Mouse (Mus musculus) MEL (cell line): ENCODE results near the gene Ipcef1. TPM values are rescaled to one million over a fixed set of nuclear protein-coding genes. Genes with fewer than 3 reads are reported as not detected.
"Not testable (repeated sequence)": the region's sequence is repeated elsewhere in the genome, so short reads cannot be mapped to it uniquely, and the experiment has no call there.

Experiments used
- DNase-seq: peaks from one replicate; pipeline ENCODE4 v3.0.0; 2011; ENCODE audit warnings: low read depth, low spot score
- H3K27ac ChIP-seq: 2 replicates; pipeline ENCODE4 v1.5.1; 2012; ENCODE audit warnings: low read depth, mild to moderate bottlenecking, control low read depth, low read length, moderate library complexity; ENCODE audit not compliant: control insufficient read depth
- H3K27me3 ChIP-seq, 2 experiments: fragments of 150-350 bp in 1 of 2; sonication (generic) in 1 of 2; 2 replicates each; pipeline ENCODE4 v1.6.1; 2012; ENCODE audit warnings: low read length in 2 of 2, mild to moderate bottlenecking in 2 of 2, improper control_type of control experiment in 1 of 2, moderate library complexity in 1 of 2; ENCODE audit not compliant: insufficient read depth in 2 of 2, control insufficient read depth in 1 of 2
- H3K36me3 ChIP-seq, 2 experiments: 2 replicates each; pipeline ENCODE4 v1.6.1; 2012 to 2014; ENCODE audit warnings: low read length in 2 of 2, improper control_type of control experiment in 1 of 2, inconsistent platforms in 1 of 2, mild to moderate bottlenecking in 1 of 2; ENCODE audit not compliant: insufficient read depth in 2 of 2, control insufficient read depth in 1 of 2
- H3K4me1 ChIP-seq, 2 experiments: fragments of 150-350 bp in 1 of 2; sonication (generic) in 1 of 2; 2 replicates each; pipeline ENCODE4 v1.6.1; 2012; ENCODE audit warnings: low read length in 2 of 2, improper control_type of control experiment in 1 of 2, mild to moderate bottlenecking in 1 of 2; ENCODE audit not compliant: insufficient read depth in 2 of 2, control insufficient read depth in 1 of 2
- H3K4me3 ChIP-seq, 2 experiments: fragments of 150-350 bp in 1 of 2; sonication (generic) in 1 of 2; 2 replicates each; pipeline ENCODE4 v1.5.1; 2012; ENCODE audit warnings: low read depth in 2 of 2, low read length in 2 of 2, mild to moderate bottlenecking in 2 of 2, moderate library complexity in 2 of 2, control low read depth in 1 of 2, improper control_type of control experiment in 1 of 2; ENCODE audit not compliant: control insufficient read depth in 1 of 2, insufficient read depth in 1 of 2
- H3K79me2 ChIP-seq: 2 replicates; pipeline ENCODE4 v1.6.1; 2012; ENCODE audit warnings: mild to moderate bottlenecking, low read length, moderate library complexity; ENCODE audit not compliant: control insufficient read depth, poor library complexity, insufficient read depth
- H3K9ac ChIP-seq: 2 replicates; pipeline ENCODE4 v1.6.1; 2012; ENCODE audit warnings: low read depth, mild to moderate bottlenecking, control low read depth, low read length, moderate library complexity; ENCODE audit not compliant: control insufficient read depth, poor library complexity, severe bottlenecking
- H3K9me3 ChIP-seq: fragments of 150-350 bp; sonication (generic); replicated peaks from 2 replicates; pipeline ENCODE4 v1.6.1; 2012; ENCODE audit warnings: mild to moderate bottlenecking, low read length, improper control_type of control experiment, moderate library complexity; ENCODE audit not compliant: insufficient read depth
- BHLHE40 ChIP-seq: IDR thresholded peaks from 2 replicates; pipeline ENCODE4 v1.6.1; 2012; ENCODE audit warnings: low read depth, mild to moderate bottlenecking, inconsistent platforms, low read length, improper control_type of control experiment, borderline replicate concordance
- CHD1 ChIP-seq: IDR thresholded peaks from 2 replicates; pipeline ENCODE4 v1.6.1; 2012; ENCODE audit warnings: low read depth, mild to moderate bottlenecking, inconsistent platforms, low read length, improper control_type of control experiment
- CHD2 ChIP-seq: IDR thresholded peaks from 2 replicates; pipeline ENCODE4 v1.6.1; 2011; ENCODE audit warnings: low read length, improper control_type of control experiment
- CTCF ChIP-seq, 3 experiments: IDR thresholded peaks in 2 of 3; conservative IDR thresholded peaks in 1 of 3; 2 replicates each; pipeline ENCODE4 v1.5.1; 2011 to 2012; ENCODE audit warnings: low read length in 3 of 3, low read depth in 2 of 3, mild to moderate bottlenecking in 2 of 3, improper control_type of control experiment in 1 of 3, inconsistent platforms in 1 of 3, mixed read lengths in 1 of 3, moderate library complexity in 1 of 3; ENCODE audit not compliant: control insufficient read depth in 1 of 3, insufficient read depth in 1 of 3, poor library complexity in 1 of 3, severe bottlenecking in 1 of 3
- E2F4 ChIP-seq: IDR thresholded peaks from 2 replicates; pipeline ENCODE4 v1.6.1; 2011; ENCODE audit warnings: low read depth, low read length, improper control_type of control experiment, borderline replicate concordance
- ELF1 ChIP-seq: IDR thresholded peaks from 2 replicates; pipeline ENCODE4 v1.6.1; 2014; ENCODE audit warnings: low read depth, mild to moderate bottlenecking, inconsistent platforms, low read length, improper control_type of control experiment, moderate library complexity
- GABPA ChIP-seq: IDR thresholded peaks from 2 replicates; pipeline ENCODE4 v1.6.1; 2012; ENCODE audit warnings: low read depth, mild to moderate bottlenecking, inconsistent platforms, low read length, improper control_type of control experiment, moderate library complexity
- HCFC1 ChIP-seq: IDR thresholded peaks from 2 replicates; pipeline ENCODE4 v1.6.1; 2012; ENCODE audit warnings: low read depth, mild to moderate bottlenecking, inconsistent platforms, low read length, improper control_type of control experiment, moderate library complexity
- JUND ChIP-seq: IDR thresholded peaks from 2 replicates; pipeline ENCODE4 v1.6.1; 2011; ENCODE audit warnings: low read depth, mild to moderate bottlenecking, improper control_type of control experiment, low read length
- MAFK ChIP-seq: IDR thresholded peaks from 2 replicates; pipeline ENCODE4 v1.6.1; 2011; ENCODE audit warnings: low read depth, mild to moderate bottlenecking, low read length, improper control_type of control experiment, borderline replicate concordance
- MAX ChIP-seq: IDR thresholded peaks from 2 replicates; pipeline ENCODE4 v1.6.1; 2011; ENCODE audit warnings: low read length, improper control_type of control experiment
- MEF2A ChIP-seq: IDR thresholded peaks from 2 replicates; pipeline ENCODE4 v1.6.1; 2014; ENCODE audit warnings: low read depth, mild to moderate bottlenecking, inconsistent platforms, low read length, improper control_type of control experiment; ENCODE audit not compliant: poor library complexity, insufficient replicate concordance, severe bottlenecking; ENCODE audit errors: extremely low read depth
- MYB ChIP-seq: IDR thresholded peaks from 2 replicates; pipeline ENCODE4 v1.6.1; 2011; ENCODE audit warnings: mild to moderate bottlenecking, low read depth, low read length, improper control_type of control experiment
- NELFE ChIP-seq: IDR thresholded peaks from 2 replicates; pipeline ENCODE4 v1.6.1; 2011; ENCODE audit warnings: low read depth, low read length, improper control_type of control experiment
- POLR2AphosphoS2 ChIP-seq: IDR thresholded peaks from 2 replicates; pipeline ENCODE4 v1.6.1; 2011; ENCODE audit warnings: low read length, improper control_type of control experiment
- POLR2AphosphoS5 ChIP-seq: IDR thresholded peaks from 2 replicates; pipeline ENCODE4 v1.6.1; 2012; ENCODE audit warnings: low read depth, borderline replicate concordance, mild to moderate bottlenecking, inconsistent platforms, low read length, moderate library complexity, mixed read lengths
- SIN3A ChIP-seq: IDR thresholded peaks from 2 replicates; pipeline ENCODE4 v1.6.1; 2012; ENCODE audit warnings: low read length, improper control_type of control experiment, inconsistent platforms
- SMC3 ChIP-seq: IDR thresholded peaks from 2 replicates; pipeline ENCODE4 v1.6.1; 2011; ENCODE audit warnings: low read depth, low read length, improper control_type of control experiment
- TBP ChIP-seq: IDR thresholded peaks from 2 replicates; pipeline ENCODE4 v1.8.0; 2011; ENCODE audit warnings: low read depth, low read length, improper control_type of control experiment
- USF2 ChIP-seq, 2 experiments: IDR thresholded peaks; 2 replicates each; pipeline ENCODE4 v1.6.1; 2011 to 2012; ENCODE audit warnings: improper control_type of control experiment in 2 of 2, low read length in 2 of 2, borderline replicate concordance in 1 of 2, inconsistent platforms in 1 of 2, low read depth in 1 of 2, mild to moderate bottlenecking in 1 of 2; ENCODE audit not compliant: insufficient read depth in 1 of 2
- polyA plus RNA-seq, 2 experiments: library from polyadenylated mRNA; stranded (reverse) in 1 of 2; unstranded in 1 of 2; fragments of >175 nt in 1 of 2; fragments of >200 nt in 1 of 2; gene quantifications; 2 replicates each; pipeline versions ENCODE4 v1.2.1 to v1.2.4; 2012; ENCODE audit warnings: low replicate concordance in 2 of 2, low read depth in 1 of 2; ENCODE audit not compliant: insufficient read length in 2 of 2, insufficient read depth in 1 of 2, missing spikeins in 1 of 2
- total RNA-seq: library from RNA; depleted of rRNA; stranded (reverse); fragments of 300-350 nt; gene quantifications from 2 replicates; pipeline ENCODE4 v1.2.3, GENCODE M21; 2012

The Ipcef1 gene
- total and polyA plus RNA-seq, 3 experiments = not detected

DNA sequence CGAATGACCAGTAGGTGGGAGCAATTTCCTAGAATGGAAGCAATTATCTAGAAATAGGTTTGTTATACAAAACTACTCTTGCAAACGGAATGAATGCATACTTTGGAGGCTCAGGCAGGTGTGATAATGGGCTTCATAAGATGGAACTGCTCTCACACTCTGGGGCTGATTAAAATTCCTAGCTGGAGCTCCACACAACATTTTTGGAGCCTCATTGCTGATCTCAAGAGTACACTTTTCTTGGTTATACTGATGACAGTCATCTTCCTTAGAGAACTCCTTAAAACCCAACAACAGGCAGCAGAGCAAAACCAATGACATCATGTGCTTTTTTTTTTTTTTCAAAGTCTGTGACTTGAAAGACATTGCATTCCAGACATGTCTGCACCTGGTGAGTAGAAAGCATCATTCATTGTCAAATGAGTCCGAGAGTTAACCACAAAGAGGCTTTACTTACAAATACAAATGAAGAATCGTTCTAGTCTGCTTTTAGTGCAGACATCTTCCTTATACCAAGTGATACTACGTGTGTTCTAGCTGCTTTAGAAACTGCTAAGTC lies 47.2 kb downstream of the Ipcef1 start:
- TF ChIP-seq POLR2AphosphoS2 = no peak
- no peak for TF ChIP-seq ELF1
- no peak for TF ChIP-seq BHLHE40
- no peak for TF ChIP-seq JUND
- no peak for TF ChIP-seq MAX
- TF ChIP-seq SMC3 = no peak
- no peak for TF ChIP-seq CHD1
- TF ChIP-seq POLR2AphosphoS5 = no peak
- TF ChIP-seq NELFE = no peak
- no peak for TF ChIP-seq CHD2
- no peak for TF ChIP-seq MYB
- no peak for TF ChIP-seq TBP
- TF ChIP-seq USF2 (IDR thresholded peaks at IDR 0.05; ENCODE audit: borderline replicate concordance in 1 of 2, insufficient read depth in 1 of 2, low read depth in 1 of 2, low read length in 2 of 2) = no peak
- no peak for TF ChIP-seq E2F4
- no peak for TF ChIP-seq MAFK
- TF ChIP-seq CTCF (IDR thresholded peaks at IDR 0.05 in 2 of 3, conservative IDR thresholded peaks at IDR 0.05 in 1 of 3; ENCODE audit: control insufficient read depth in 1 of 3, insufficient read depth in 1 of 3, low read depth in 2 of 3, low read length in 3 of 3, poor library complexity in 1 of 3, severe bottlenecking in 1 of 3) = no peak
- no peak for TF ChIP-seq SIN3A
- no peak for TF ChIP-seq HCFC1
- TF ChIP-seq GABPA = no peak
- TF ChIP-seq MEF2A = no peak
- TF ChIP-seq, all 39 proteins: peak for 0
- no peak for DNase-seq
- no peaks in the 10 kb centered on the region for H3K36me3 ChIP-seq
- H3K4me3 ChIP-seq = no peak overlapping the region
- no peak overlapping the region for H3K27ac ChIP-seq
- no peaks in the 10 kb centered on the region for H3K9me3 ChIP-seq
- H3K9ac ChIP-seq = no peak overlapping the region
- no peaks in the 10 kb centered on the region for H3K4me1 ChIP-seq
- H3K79me2 ChIP-seq = no peaks in the 10 kb centered on the region
- no peaks in the 10 kb centered on the region for H3K27me3 ChIP-seq

DNA sequence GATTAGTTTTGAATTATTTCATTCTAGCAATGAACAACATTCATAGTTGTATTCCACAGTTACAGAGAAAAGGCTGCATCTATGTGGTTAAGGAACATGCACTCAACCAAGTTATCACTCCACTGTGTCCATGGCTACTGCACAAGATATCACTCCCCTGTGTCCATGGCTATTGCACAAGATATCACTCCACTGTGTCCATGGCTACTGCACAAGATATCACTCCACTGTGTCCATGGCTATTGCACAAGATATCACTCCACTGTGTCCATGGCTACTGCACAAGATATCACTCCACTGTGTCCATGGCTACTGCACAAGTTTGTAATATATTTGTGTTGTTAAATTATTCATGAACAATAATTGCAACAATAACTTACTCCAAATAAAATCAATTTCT lies 48.4 kb downstream of the Ipcef1 start:
- H3K9me3 ChIP-seq, H3K27me3 ChIP-seq, DNase-seq, H3K79me2 ChIP-seq, H3K4me1 ChIP-seq, H3K9ac ChIP-seq, H3K27ac ChIP-seq, H3K4me3 ChIP-seq, H3K36me3 ChIP-seq: not testable (repeated sequence)
